Mouse (Mus musculus) ovary, postnatal 10 days (tissue): Measurements from ENCODE around the gene Ceacam16.

Experiments
- DNase-seq: peaks from one replicate; pipeline ENCODE4 v3.0.0; 2022; ENCODE audit warnings: low spot score

Gene Ceacam16

DNA sequence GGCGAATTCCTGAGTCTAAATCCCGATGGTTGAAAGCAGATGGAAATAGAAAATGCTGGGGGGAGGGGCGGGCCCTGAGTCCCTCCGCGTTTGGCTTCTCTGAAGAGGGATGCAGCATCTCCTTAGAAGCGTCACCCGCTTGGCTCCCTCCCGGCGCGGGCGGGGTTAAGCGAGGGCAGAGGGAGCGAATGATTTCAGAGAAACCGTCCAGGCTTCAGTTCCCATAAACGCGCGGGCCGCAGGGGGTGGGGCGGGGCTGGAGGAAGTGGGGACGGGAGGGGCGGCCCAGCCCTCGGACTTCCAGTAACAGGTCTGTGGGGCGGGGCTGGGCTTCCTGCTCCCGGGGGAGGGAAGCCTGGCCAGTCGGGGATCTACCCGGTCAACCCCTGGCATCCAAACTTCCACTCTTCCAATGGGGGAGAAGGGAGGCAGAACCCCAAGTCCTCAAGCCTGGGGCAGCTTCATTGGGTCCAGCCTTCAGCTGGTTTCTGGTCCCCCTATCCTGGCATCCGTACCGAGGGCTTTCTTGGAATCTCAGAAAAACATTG, 44.8 kb downstream of the Ceacam16 start:
- peak; percentile 71 for DNase-seq

- no peak for DNase-seq
Observed at GRCm38 (mm10) chr7:19815296-19816223, 45.5 kb downstream of the Ceacam16 start.

GRCm38 (mm10) chr7:19813579-19814122, 47.4 kb downstream of the Ceacam16 start:
- DNase-seq: no peak

- DNase-seq: no peak
Observed at GRCm38 (mm10) chr7:19813161-19813560, 47.9 kb downstream of the Ceacam16 start.

DNA sequence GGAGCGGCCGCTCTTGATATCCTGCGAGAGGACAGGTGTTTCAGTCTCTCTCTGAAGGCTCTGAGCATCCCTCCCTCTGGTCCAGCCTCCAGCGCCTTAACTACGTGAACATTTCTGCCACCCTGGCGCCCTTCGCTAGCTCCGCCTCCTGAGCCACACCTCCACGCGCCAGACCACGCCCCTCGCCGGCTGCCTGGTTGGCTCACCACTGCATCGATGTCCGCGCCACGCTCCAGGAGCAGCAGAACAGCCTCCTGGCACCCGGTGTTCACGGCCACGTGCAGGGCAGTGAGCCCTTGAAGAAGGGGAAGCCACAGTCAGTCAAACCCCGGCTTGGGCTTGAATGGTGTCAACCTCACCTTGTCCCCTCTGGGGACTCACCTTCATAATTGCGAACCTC, 50.0 kb downstream of the Ceacam16 start:
- no peak for DNase-seq

DNA sequence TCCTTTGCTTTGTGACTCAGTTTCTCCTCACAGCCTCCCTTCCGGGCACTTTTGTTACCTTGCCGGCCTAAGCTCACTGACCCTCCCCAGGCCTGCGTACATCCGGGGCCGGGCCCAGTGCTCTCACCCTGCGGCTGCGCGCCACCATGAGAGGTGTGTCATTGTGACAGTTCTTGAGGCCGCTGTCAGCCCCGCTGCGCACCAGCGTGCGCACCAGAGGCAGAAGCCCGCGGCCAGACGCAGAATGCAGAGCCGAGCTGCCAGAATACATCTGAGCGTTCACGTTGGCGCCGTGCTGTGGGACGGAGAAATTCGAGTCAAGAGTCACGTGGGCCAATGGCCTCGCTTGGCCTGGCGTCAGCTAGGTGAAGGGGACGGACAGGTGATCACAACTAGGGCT, 51.7 kb downstream of the Ceacam16 start:
- DNase-seq: no peak

GRCm38 (mm10) chr7:19806356-19806969, 54.6 kb downstream of the Ceacam16 start:
- DNase-seq: no peak

DNA sequence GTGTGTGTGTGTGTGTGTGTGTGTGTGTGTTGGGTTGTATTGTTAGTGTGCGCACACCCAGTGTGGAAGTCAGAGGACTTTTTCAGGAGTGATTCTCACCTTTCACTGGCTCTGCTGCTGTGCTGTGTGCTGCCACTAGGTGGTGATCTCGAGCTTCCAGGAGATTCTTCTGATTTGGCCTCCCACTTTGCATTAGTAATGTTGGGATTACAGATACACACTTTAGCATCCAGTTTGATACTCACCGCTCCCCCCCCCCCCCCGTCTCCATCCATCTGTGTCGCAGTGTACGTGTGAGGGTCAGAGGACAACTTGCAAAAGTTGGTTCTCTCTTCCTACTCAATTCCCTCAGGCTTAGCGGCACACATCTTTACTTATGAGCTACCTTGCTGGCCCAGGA, 58.1 kb downstream of the Ceacam16 start:
- DNase-seq: no peak
